Comparison of ENCODE assay signal across 12 mouse cellular contexts in the genomic region with DNA sequence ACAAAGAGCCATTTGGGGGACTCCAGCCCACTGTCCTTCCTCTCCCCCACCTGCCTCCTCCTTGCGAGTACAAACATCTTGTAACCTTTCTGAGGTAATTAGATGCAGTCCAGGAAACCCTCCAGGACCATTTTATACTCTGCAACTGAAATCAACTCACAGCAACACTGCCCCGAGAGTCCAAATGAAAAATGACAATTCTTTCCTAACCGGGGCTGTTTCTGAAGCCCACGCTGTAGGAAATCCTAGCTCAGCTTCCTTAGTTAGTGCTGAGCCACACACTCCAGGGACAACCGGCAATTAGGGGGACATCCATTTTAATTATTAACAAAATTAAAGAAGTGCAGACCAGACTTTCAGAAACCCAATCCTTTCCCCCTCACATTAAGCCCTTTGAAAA.
DNase-seq lines count a peak whose midpoint lies in the region; ATAC-seq and TF ChIP-seq lines count a peak whose summit lies in the region.
"Had no signal": no experiment of that assay in that cellular context is flagged by ENCODE, and none has a peak within 500 bp of the region (broad histone marks: within the 10 kb centered on the region; RNA-seq: fewer than 3 reads in every experiment).

No protein-coding gene starts in this region.

- H3K36me3 ChIP-seq in heart, embryonic 13.5 days: peaks cover 7% of the 10 kb centered on the region
- H3K36me3 ChIP-seq in hindbrain, embryonic 10.5 days: peaks cover 48% of the 10 kb centered on the region
- no peaks in the 10 kb centered on the region for H3K36me3 ChIP-seq in midbrain, embryonic 11.5 days (ENCODE audit: control insufficient read depth, insufficient read depth, low read length)
- H3K36me3 ChIP-seq: liver, embryonic 15.5 days had no signal

- H3K9me3 ChIP-seq in heart, embryonic 13.5 days: no peaks in the 10 kb centered on the region
- no peaks in the 10 kb centered on the region for H3K9me3 ChIP-seq in hindbrain, embryonic 10.5 days
- H3K9me3 ChIP-seq in midbrain, embryonic 11.5 days (ENCODE audit: control insufficient read depth, low read length): no peaks in the 10 kb centered on the region
- H3K9me3 ChIP-seq: liver, embryonic 15.5 days had no signal

- peak overlapping the region; percentile 73; the same call in 1 of the 2 replicates for H3K4me3 ChIP-seq in heart, embryonic 13.5 days
- peak overlapping the region; percentile 79; the same call in 1 of the 2 replicates for H3K4me3 ChIP-seq in hindbrain, embryonic 10.5 days
- no peak overlapping the region for H3K4me3 ChIP-seq in midbrain, embryonic 11.5 days (ENCODE audit: low read depth, low read length)
- H3K4me3 ChIP-seq in lung, adult 2 months (replicated peaks; ENCODE audit: extremely low read depth, low read depth, low read length): no peak overlapping the region
- H3K4me3 ChIP-seq: liver, embryonic 15.5 days had no signal

- TF ChIP-seq CTCF in lung, adult 2 months (IDR thresholded peaks at IDR 0.05; ENCODE audit: insufficient read depth, low read length): no peak

- H3K9ac ChIP-seq in heart, embryonic 13.5 days: peak overlapping the region; percentile 56; the same call in 1 of the 2 replicates
- H3K9ac ChIP-seq in midbrain, embryonic 11.5 days (ENCODE audit: low read length): no peak overlapping the region; the same call in 1 of the 2 replicates
- H3K9ac ChIP-seq: liver, embryonic 15.5 days had no signal

- TF ChIP-seq POLR2A in lung, adult 2 months (IDR thresholded peaks at IDR 0.05; ENCODE audit: borderline replicate concordance, extremely low read depth, low read depth, low read length): no peak

- H3K27me3 ChIP-seq in heart, embryonic 13.5 days (replicated peaks): peaks cover 15% of the 10 kb centered on the region; the same call in 1 of the 2 replicates
- peaks cover 44% of the 10 kb centered on the region for H3K27me3 ChIP-seq in hindbrain, embryonic 10.5 days (ENCODE audit: insufficient read depth, poor library complexity, severe bottlenecking)
- H3K27me3 ChIP-seq in midbrain, embryonic 11.5 days (ENCODE audit: control insufficient read depth, insufficient read depth, low read length): peaks cover 8% of the 10 kb centered on the region; the same call in 1 of the 2 replicates

- peak overlapping the region; percentile 87 for H3K4me2 ChIP-seq in heart, embryonic 13.5 days
- peak overlapping the region; percentile 77; the same call in 1 of the 2 replicates for H3K4me2 ChIP-seq in midbrain, embryonic 11.5 days
- H3K4me2 ChIP-seq: liver, embryonic 15.5 days had no signal

- DNase-seq in heart, adult 9 months (ENCODE audit: low spot score in 2 of 2): no peak
- peak; percentile 39 for DNase-seq in NIH3T3 (ENCODE audit: low read depth)
- no peak for DNase-seq in hindbrain, embryonic 10.5 days (ENCODE audit: low spot score)
- DNase-seq in midbrain, embryonic 11.5 days (ENCODE audit: low spot score, missing footprints): no peak
- DNase-seq in thymus, postnatal 10 days (ENCODE audit: low spot score in 2 of 2): no peak
- no peak for DNase-seq in lung, adult 2 months
- no peak for DNase-seq in right cerebral cortex, postnatal 4 days
- DNase-seq: B cell, adult 2 months; cerebellum, adult 2 months; thymus, postnatal 36 days had no signal

- 37% methylated on average over 5 of the region's 5 CpGs for WGBS in heart, embryonic 13.5 days
- WGBS in hindbrain, embryonic 10.5 days: 24% methylated on average over 5 of the region's 5 CpGs
- WGBS in midbrain, embryonic 11.5 days: 32% methylated on average over 5 of the region's 5 CpGs
- WGBS in lung, adult 2 months: 46% methylated on average over 5 of the region's 5 CpGs

- H3K27ac ChIP-seq in heart, embryonic 13.5 days (replicated peaks): no peak overlapping the region
- no peak overlapping the region; the same call in 1 of the 2 replicates for H3K27ac ChIP-seq in hindbrain, embryonic 10.5 days
- no peak overlapping the region for H3K27ac ChIP-seq in midbrain, embryonic 11.5 days (ENCODE audit: low read depth, low read length)
- H3K27ac ChIP-seq: liver, embryonic 15.5 days had no signal

- ATAC-seq in heart, embryonic 13.5 days (ENCODE audit: extremely low read depth, insufficient number of reproducible peaks, low FRiP score, low TSS enrichment): no peak
- ATAC-seq in midbrain, embryonic 11.5 days (ENCODE audit: low FRiP score): no peak

- H3K4me1 ChIP-seq in heart, embryonic 13.5 days: peaks cover 84% of the 10 kb centered on the region
- peaks cover 91% of the 10 kb centered on the region for H3K4me1 ChIP-seq in hindbrain, embryonic 10.5 days (replicated peaks)
- H3K4me1 ChIP-seq in midbrain, embryonic 11.5 days (ENCODE audit: control insufficient read depth, insufficient read depth, low read length): peaks cover 61% of the 10 kb centered on the region
- peaks cover 28% of the 10 kb centered on the region for H3K4me1 ChIP-seq in lung, adult 2 months (ENCODE audit: control insufficient read depth, insufficient read depth, low read length)
- H3K4me1 ChIP-seq: liver, embryonic 15.5 days had no signal

Comparison
In these comparisons a context has a peak if more than half of its experiments do, and no peak if none do; other contexts are left out.
1. H3K4me3 ChIP-seq: peak in heart, embryonic 13.5 days (single experiment) and hindbrain, embryonic 10.5 days (single experiment); none in midbrain, embryonic 11.5 days (single experiment) and lung, adult 2 months (single experiment).